Mouse (Mus musculus) mouse trophoblast stem cell (cell line): ENCODE data around the gene Syt10.
"Not testable (repeated sequence)": the region's sequence is repeated elsewhere in the genome, so short reads cannot be mapped to it uniquely, and the experiment has no call there.

Source experiments
- in situ Hi-C, 2 experiments: fragments of 300-500 bp; cut with MseI, MboI; formaldehyde crosslinking; loops; 2 replicates in 1 of 2; 3 replicates in 1 of 2; pipeline ENCODE4 v1.15.1; 2025

The Syt10 gene

DNA sequence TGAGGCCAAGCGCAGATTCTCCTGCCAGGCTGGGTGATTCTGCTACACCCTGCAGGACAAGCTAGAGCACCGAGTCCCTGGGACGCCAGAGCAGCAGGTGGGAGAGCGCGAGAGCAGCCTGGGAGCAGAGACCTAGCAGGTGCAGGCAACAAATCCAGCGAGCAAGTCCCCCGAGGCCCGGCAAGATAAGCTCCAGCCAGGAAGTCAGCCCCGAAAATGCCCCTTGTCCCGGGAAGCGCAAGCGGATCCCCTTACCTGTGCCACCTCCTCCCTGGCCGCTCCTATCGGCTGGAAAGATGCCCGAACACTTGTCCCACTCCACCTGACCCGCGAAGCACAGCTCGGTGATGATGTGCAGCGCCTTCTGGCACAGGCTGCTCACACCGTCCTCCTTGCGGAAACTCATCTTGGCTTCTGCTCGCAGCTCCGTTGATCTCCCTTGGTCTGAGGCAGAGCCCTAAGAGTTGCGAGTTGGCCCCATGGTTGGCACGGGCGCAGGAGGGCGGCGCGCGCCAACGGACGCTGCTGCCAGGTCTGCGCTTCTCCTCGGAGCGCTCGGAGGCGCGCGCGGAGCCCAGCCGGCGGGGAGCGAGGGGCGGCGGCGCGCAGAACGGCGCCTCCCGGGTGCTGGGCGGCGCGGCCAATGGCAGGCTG, at the start of gene Syt10:
Gene Syt10 (minus strand): TSS at position 497 of the 654 bp plus-strand sequence.
- in situ Hi-C loops: no loop called here

DNA sequence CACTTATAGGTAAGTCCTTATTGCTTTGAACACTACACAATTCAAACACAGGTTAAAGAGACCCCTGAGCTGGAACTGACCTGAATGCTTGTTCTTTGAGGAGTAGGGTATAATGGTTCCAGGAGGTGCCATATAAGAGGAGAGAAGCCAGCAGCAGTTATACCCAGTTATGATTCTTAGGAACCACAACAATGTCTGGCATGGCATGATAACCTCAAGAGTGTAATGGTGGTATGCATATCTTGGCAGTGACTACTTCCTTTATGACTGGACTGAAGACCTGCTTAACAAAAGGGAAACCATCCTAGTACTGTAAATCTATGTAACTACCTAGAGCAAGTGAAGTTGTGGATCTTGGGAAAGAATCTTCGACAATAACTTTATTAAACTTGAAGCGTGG, 42.1 kb upstream of the Syt10 start:
- in situ Hi-C loops: no loop called here

- in situ Hi-C loops: no loop called here
Measured at GRCm38 (mm10) chr15:89878981-89879380, 37.3 kb upstream of the Syt10 start.

GRCm38 (mm10) chr15:89816098-89816497, 25.6 kb downstream of the Syt10 start:
- in situ Hi-C loops: no loop called here

GRCm38 (mm10) chr15:89804478-89804877, 37.2 kb downstream of the Syt10 start:
- in situ Hi-C loops: no loop called here

DNA sequence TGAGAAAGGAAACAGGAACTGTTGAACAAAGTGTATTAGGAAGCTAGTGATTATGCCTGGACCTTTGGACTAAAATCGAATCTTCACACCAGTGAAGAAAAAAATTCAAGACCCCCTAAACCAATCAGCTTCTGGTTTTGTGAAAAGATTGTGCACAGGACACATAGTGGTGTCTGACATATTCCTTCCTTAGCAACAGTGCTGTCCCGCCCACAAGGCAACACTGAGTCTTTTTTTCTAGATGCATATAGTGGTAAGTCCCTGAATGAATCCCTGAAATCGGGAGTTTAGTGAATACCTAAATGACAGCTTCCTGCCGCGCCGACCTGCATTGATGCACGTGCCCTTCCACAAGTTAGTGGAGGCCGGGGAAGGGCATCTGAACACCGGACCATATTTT, 61.7 kb downstream of the Syt10 start:
- in situ Hi-C loops: no loop called here

DNA sequence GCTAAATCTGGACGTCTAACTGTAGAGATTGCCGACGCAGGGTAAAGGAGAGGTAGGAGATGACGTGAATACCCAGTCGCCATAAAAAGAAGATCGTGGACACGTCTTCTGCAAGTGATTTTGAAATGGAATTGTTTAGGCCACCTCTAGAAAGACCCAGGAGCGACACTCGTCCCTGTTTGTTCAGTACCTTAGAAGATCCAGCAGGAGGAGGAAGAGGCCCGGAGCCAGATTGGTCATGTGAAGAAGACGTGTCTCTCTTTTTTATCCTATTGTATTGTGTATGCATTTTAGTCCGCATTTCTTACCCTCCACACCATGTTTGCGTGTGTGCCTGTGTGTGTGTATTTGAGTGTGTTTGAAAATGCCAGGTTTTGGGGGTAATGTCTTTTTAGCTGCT, 75.6 kb downstream of the Syt10 start:
- in situ Hi-C loops: not testable (repeated sequence)

DNA sequence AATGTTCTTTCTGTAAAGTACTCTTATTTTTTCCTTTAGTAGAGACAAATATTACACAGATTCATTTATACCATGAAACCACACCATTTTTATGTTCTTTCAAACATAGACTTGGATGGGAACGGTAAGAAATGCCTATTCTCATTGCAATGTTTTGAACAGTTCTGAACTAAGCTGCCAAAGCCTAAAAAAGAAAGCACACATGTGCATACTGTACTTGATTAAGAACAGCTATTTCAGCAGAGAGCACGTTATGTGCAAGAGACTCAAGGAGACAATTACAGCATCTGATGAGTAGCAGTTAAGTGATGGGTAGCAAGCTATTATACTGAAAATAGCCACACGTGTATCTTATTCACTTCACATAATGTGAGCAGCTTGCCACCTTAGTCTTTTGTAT, 108.0 kb downstream of the Syt10 start:
- in situ Hi-C loops: loop anchor here (25.0 kb wide), 1 partner anchor 479 kb away; the partner anchor contains the start of gene Alg10b (in 2 of the 2)
